ENCODE assay signal across 8 mouse cellular contexts in the genomic region with DNA sequence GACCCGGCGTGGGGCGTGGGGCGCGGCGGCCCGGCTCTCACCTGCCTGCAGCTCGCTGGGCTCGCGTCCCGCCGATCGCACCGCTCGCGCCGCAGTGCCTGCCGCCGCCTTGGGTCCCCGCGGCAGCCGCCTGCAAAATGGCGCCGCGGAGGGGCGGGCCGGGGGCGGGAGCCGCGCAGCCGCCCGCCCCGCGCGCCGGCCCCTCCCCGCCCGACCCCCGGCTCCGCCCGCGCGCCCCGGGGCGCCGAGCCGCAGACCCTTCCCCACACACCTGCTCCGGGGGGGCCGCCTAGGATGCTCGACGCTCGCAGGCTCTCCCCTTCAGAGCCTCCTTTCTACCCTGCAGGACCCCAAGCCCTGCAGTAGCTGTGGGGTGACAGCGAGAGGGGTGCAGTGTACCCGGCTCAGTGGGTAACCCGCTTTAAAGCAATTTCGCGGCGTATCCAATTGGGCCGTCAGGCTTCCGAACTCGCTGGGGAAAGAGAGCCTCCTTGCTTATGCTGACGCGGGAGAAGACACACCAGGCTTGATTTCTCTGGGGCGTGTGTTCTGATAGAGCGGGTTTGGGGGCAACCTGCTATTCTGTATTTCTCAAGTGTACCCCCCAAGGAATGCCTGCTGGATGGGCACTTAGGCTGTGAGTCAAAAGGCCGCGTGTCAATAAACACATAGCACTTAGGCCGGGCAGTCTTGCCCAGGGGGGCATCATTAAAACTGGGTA. TPM values are rescaled to one million over a fixed set of nuclear protein-coding genes. Genes with fewer than 3 reads are reported as not detected.
DNase-seq lines count a peak whose midpoint lies in the region; ATAC-seq and TF ChIP-seq lines count a peak whose summit lies in the region.

A gene (minus strand): TSS at position 138 of the 721 bp plus-strand sequence.

- peak; percentile 39 to 51 for DNase-seq in CD8-positive naive resting alpha-beta T cell, adult 2 months (ENCODE audit: low read depth in 2 of 2, low spot score in 2 of 2)
- DNase-seq in adrenal gland, adult 18-20 months (ENCODE audit: low spot score in 2 of 2) = peak in 1 of 2 experiments; percentile 71
- peak; percentile 57 for DNase-seq in kidney, postnatal 0 days (ENCODE audit: low spot score)
- DNase-seq in liver, embryonic 14.5 days (ENCODE audit: low read depth in 3 of 3, low spot score in 3 of 3) = no peak
- peak; percentile 62 for DNase-seq in thymus, postnatal 25 days

- peak within 1 kb of the TSS; percentile 85 for H3K9ac ChIP-seq in embryonic facial prominence, embryonic 12.5 days
- H3K9ac ChIP-seq in heart, embryonic 11.5 days (ENCODE audit: low read depth, low read length) = peak within 1 kb of the TSS; percentile 88
- H3K9ac ChIP-seq in kidney, postnatal 0 days (ENCODE audit: low read depth, low read length) = peak within 1 kb of the TSS; percentile 86
- peak within 1 kb of the TSS; percentile 51 for H3K9ac ChIP-seq in liver, embryonic 14.5 days (replicated peaks)
- H3K9ac ChIP-seq in neural tube, embryonic 12.5 days = peak within 1 kb of the TSS; percentile 87

- H3K4me3 ChIP-seq in embryonic facial prominence, embryonic 12.5 days = peak within 1 kb of the TSS; percentile 92
- peak within 1 kb of the TSS; percentile 93 for H3K4me3 ChIP-seq in heart, embryonic 11.5 days (ENCODE audit: low read depth, low read length)
- H3K4me3 ChIP-seq in kidney, postnatal 0 days (replicated peaks; ENCODE audit: low read depth, low read length) = peak within 1 kb of the TSS; percentile 88
- peak within 1 kb of the TSS; percentile 65 to 71 for H3K4me3 ChIP-seq in liver, embryonic 14.5 days (ENCODE audit: insufficient read depth in 1 of 2, low read depth in 2 of 2, low read length in 2 of 2)
- H3K4me3 ChIP-seq in neural tube, embryonic 12.5 days = peak within 1 kb of the TSS; percentile 90

- WGBS in embryonic facial prominence, embryonic 12.5 days = under 1% methylated on average over 62 of the region's 68 CpGs
- WGBS in heart, embryonic 11.5 days (ENCODE audit: insufficient replicate concordance) = under 1% methylated on average over 34 of the region's 68 CpGs
- under 1% methylated on average over 42 of the region's 68 CpGs for WGBS in kidney, postnatal 0 days
- WGBS in liver, embryonic 14.5 days (ENCODE audit: insufficient replicate concordance) = under 1% methylated on average over 55 of the region's 68 CpGs
- under 1% methylated on average over 67 of the region's 68 CpGs for WGBS in neural tube, embryonic 12.5 days

- peak within 1 kb of the TSS; percentile 92 for H3K4me2 ChIP-seq in embryonic facial prominence, embryonic 12.5 days (replicated peaks)
- peak within 1 kb of the TSS; percentile 99 for H3K4me2 ChIP-seq in heart, embryonic 11.5 days
- H3K4me2 ChIP-seq in kidney, postnatal 0 days (ENCODE audit: low read length) = peak within 1 kb of the TSS; percentile 100
- peak within 1 kb of the TSS; percentile 89 for H3K4me2 ChIP-seq in liver, embryonic 14.5 days (ENCODE audit: low read depth)
- peak within 1 kb of the TSS; percentile 92 for H3K4me2 ChIP-seq in neural tube, embryonic 12.5 days (replicated peaks)

- TF ChIP-seq EP300 in liver, embryonic 14.5 days (IDR thresholded peaks at IDR 0.05; ENCODE audit: low read depth) = no peak

- peaks cover 12% of the 10 kb centered on the region; the same call in 1 of the 2 replicates for H3K4me1 ChIP-seq in embryonic facial prominence, embryonic 12.5 days
- H3K4me1 ChIP-seq in heart, embryonic 11.5 days (ENCODE audit: control insufficient read depth, insufficient read depth, low read length) = peaks cover 8% of the 10 kb centered on the region; the same call in 1 of the 2 replicates
- no peaks in the 10 kb centered on the region; the same call in 1 of the 2 replicates for H3K4me1 ChIP-seq in kidney, postnatal 0 days (replicated peaks; ENCODE audit: insufficient read depth, low read length)
- H3K4me1 ChIP-seq in liver, embryonic 14.5 days (replicated peaks; ENCODE audit: control insufficient read depth in 2 of 2, insufficient read depth in 2 of 2, low read length in 1 of 2) = peaks cover 3 to 12% of the 10 kb centered on the region in 2 experiments; a peak in 2 of 4 replicates
- H3K4me1 ChIP-seq in neural tube, embryonic 12.5 days = peaks cover 13% of the 10 kb centered on the region

- TF ChIP-seq CTCF in kidney, postnatal 0 days (IDR thresholded peaks at IDR 0.05; ENCODE audit: low read depth) = no peak
- TF ChIP-seq CTCF in liver, embryonic 14.5 days (IDR thresholded peaks at IDR 0.05; ENCODE audit: low read depth) = no peak

- no peaks in the 10 kb centered on the region for H3K9me3 ChIP-seq in embryonic facial prominence, embryonic 12.5 days
- no peaks in the 10 kb centered on the region for H3K9me3 ChIP-seq in heart, embryonic 11.5 days (replicated peaks; ENCODE audit: control insufficient read depth, low read length)
- H3K9me3 ChIP-seq in kidney, postnatal 0 days (replicated peaks; ENCODE audit: low read length) = no peaks in the 10 kb centered on the region
- H3K9me3 ChIP-seq in liver, embryonic 14.5 days (ENCODE audit: control insufficient read depth, low read length) = no peaks in the 10 kb centered on the region
- H3K9me3 ChIP-seq in neural tube, embryonic 12.5 days = no peaks in the 10 kb centered on the region

- peak; percentile 84 for ATAC-seq in embryonic facial prominence, embryonic 12.5 days (ENCODE audit: insufficient number of reproducible peaks, insufficient read depth, low FRiP score, low TSS enrichment)
- peak; percentile 68 for ATAC-seq in heart, embryonic 11.5 days (replicated peaks; ENCODE audit: insufficient number of reproducible peaks, low FRiP score, low TSS enrichment)
- peak; percentile 55 for ATAC-seq in kidney, postnatal 0 days (replicated peaks; ENCODE audit: low FRiP score, low read depth)
- peak; percentile 75 for ATAC-seq in liver, embryonic 14.5 days (ENCODE audit: insufficient read depth)
- peak; percentile 91 for ATAC-seq in neural tube, embryonic 12.5 days (ENCODE audit: low FRiP score, low read depth)

- 0 out of 2 replicates have a peak, but pooled peaks cover 5% of the 10 kb centered on the region for H3K36me3 ChIP-seq in embryonic facial prominence, embryonic 12.5 days
- no peaks in the 10 kb centered on the region for H3K36me3 ChIP-seq in heart, embryonic 11.5 days (ENCODE audit: control insufficient read depth, insufficient read depth, low read length)
- H3K36me3 ChIP-seq in kidney, postnatal 0 days (ENCODE audit: insufficient read depth, low read length) = no peaks in the 10 kb centered on the region
- H3K36me3 ChIP-seq in liver, embryonic 14.5 days (replicated peaks; ENCODE audit: control insufficient read depth, insufficient read depth, low read depth) = no peaks in the 10 kb centered on the region
- 0 out of 2 replicates have a peak, but pooled peaks cover 4% of the 10 kb centered on the region for H3K36me3 ChIP-seq in neural tube, embryonic 12.5 days

- H3K27ac ChIP-seq in embryonic facial prominence, embryonic 12.5 days = no peak within 1 kb of the TSS
- H3K27ac ChIP-seq in heart, embryonic 11.5 days (ENCODE audit: low read depth, low read length) = 0 out of 2 replicates have a peak within 1 kb of the TSS, but pooled peaks have one; percentile 46
- H3K27ac ChIP-seq in kidney, postnatal 0 days = no peak within 1 kb of the TSS; the same call in 1 of the 2 replicates
- no peak within 1 kb of the TSS for H3K27ac ChIP-seq in liver, embryonic 14.5 days
- no peak within 1 kb of the TSS for H3K27ac ChIP-seq in neural tube, embryonic 12.5 days

- H3K27me3 ChIP-seq in embryonic facial prominence, embryonic 12.5 days = 0 out of 2 replicates have a peak, but pooled peaks cover 3% of the 10 kb centered on the region
- 0 out of 2 replicates have a peak, but pooled peaks cover 3% of the 10 kb centered on the region for H3K27me3 ChIP-seq in heart, embryonic 11.5 days (ENCODE audit: control insufficient read depth, insufficient read depth, low read length)
- no peaks in the 10 kb centered on the region for H3K27me3 ChIP-seq in kidney, postnatal 0 days (ENCODE audit: insufficient read depth, low read length)
- peaks cover 19% of the 10 kb centered on the region for H3K27me3 ChIP-seq in liver, embryonic 14.5 days (ENCODE audit: control insufficient read depth, insufficient read depth, low read length)
- H3K27me3 ChIP-seq in neural tube, embryonic 12.5 days (replicated peaks) = no peaks in the 10 kb centered on the region

RNA-seq across cellular contexts. Expression of the gene that starts here (rescaled TPM):
- total RNA-seq in adrenal gland, adult 18-20 months (2021) = 100 to 1,000 TPM; 239 to 346 TPM
- polyA plus RNA-seq in embryonic facial prominence, embryonic 12.5 days (2016; fragmentation: Nextera tagmentation; extraction: Ambion mirVana) = 15.0 and 16.4 TPM in 2 replicates
- 8.7 and 10.2 TPM in 2 replicates for polyA plus RNA-seq in heart, embryonic 11.5 days (2014; fragmentation: Nextera tagmentation; extraction: Ambion mirVana)
- 11.7 and 12.3 TPM in 2 replicates for polyA plus RNA-seq in kidney, postnatal 0 days (2015; fragmentation: Nextera tagmentation; extraction: Ambion mirVana)
- polyA plus RNA-seq in liver, embryonic 14.5 days (2012; rRNA removed) = 1.6 and 1.7 TPM in 2 replicates
- 2.3 and 2.4 TPM in 2 replicates for polyA plus RNA-seq in liver, embryonic 14.5 days (2014; fragmentation: Nextera tagmentation; extraction: Ambion mirVana)
- polyA plus RNA-seq in neural tube, embryonic 12.5 days (2016; fragmentation: Nextera tagmentation; extraction: Ambion mirVana) = 18.9 and 21.1 TPM in 2 replicates

Comparison
In these comparisons a context has a peak if more than half of its experiments do, and no peak if none do; other contexts are left out.
1. DNase-seq: peak in CD8-positive naive resting alpha-beta T cell, adult 2 months (2 of 2), kidney, postnatal 0 days (single experiment) and thymus, postnatal 25 days (single experiment); none in liver, embryonic 14.5 days (0 of 3).
2. Peak in every context shown above with its lines, with median percentiles within 50 percentile points of each other: ATAC-seq, H3K4me2 ChIP-seq, H3K4me3 ChIP-seq and H3K9ac ChIP-seq.